Mouse (Mus musculus): ENCODE results near the gene Tbca.

DNA sequence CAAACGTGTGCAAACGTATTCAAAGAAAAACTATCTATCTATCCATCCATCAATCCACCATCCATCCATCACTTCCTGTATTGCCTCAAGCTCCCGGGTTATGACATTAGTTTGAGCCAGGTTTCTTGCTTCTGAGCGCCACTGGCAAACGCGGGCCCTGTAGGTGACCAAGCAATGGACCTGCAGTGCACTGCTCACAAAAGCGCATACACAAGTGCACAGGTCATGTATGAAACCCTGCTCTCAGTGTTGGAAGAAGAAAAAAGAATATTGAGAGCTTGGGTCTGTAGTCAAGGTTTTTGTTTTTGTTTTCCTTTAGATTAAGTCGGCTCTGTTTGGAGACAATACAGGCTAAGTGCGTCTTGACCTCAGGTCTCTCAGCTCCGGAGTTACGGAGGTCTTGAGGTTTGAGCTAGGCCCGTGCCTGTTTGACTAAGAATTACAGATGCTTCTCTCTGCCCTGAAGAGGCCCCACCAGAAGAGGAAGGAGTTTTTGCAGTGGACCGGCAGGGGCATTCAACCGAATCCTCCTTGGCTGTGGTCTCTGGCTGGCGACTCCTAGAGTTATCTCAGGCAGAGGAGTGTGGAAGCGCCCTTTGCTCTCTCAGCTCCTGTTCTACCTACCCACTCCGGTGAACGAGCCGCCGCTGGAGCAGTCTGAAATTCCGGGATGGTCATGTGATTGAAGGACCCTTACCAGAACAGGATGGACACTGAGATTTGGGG, 81.9 kb downstream of the Tbca start:
- TF ChIP-seq CTCF (IDR thresholded peaks at IDR 0.05; ENCODE audit: low read depth, low read length) (no peak), POLR2A (IDR thresholded peaks at IDR 0.05; ENCODE audit: insufficient read depth, low read length) (no peak), EP300 (IDR thresholded peaks at IDR 0.05; ENCODE audit: insufficient read depth, low read depth, low read length) (no peak)
